Mouse (Mus musculus) forebrain, embryonic 15.5 days (tissue): Measurements from ENCODE around the gene Fry. TPM values are rescaled to one million over a fixed set of nuclear protein-coding genes. Genes with fewer than 3 reads are reported as not detected.

Experiments
- ATAC-seq: fragments of 200-750 bp; cut with Nextera tagmentation; replicated peaks from 2 replicates; pipeline ENCODE4 v1.8.0; 2017; ENCODE audit warnings: mild to moderate bottlenecking, moderate TSS enrichment, moderate library complexity
- H3K27ac ChIP-seq: fragments of 300-500 bp; sonication (generic); replicated peaks from 2 replicates; pipeline ENCODE4 v1.5.1; 2015; ENCODE audit warnings: mild to moderate bottlenecking, inconsistent platforms
- H3K27me3 ChIP-seq: fragments of 300-500 bp; sonication (generic); 2 replicates; pipeline ENCODE4 v1.6.1; 2015; ENCODE audit warnings: inconsistent platforms
- H3K36me3 ChIP-seq: fragments of 300-500 bp; sonication (generic); 2 replicates; pipeline ENCODE4 v1.6.1; 2015; ENCODE audit warnings: mild to moderate bottlenecking, inconsistent platforms
- H3K4me1 ChIP-seq: fragments of 300-500 bp; sonication (generic); 2 replicates; pipeline ENCODE4 v1.6.1; 2015; ENCODE audit warnings: inconsistent platforms
- H3K4me2 ChIP-seq: fragments of 300-500 bp; sonication (generic); replicated peaks from 2 replicates; pipeline ENCODE4 v1.6.1; 2015; ENCODE audit warnings: mild to moderate bottlenecking, inconsistent platforms
- H3K4me3 ChIP-seq: fragments of 300-500 bp; sonication (generic); 2 replicates; pipeline ENCODE4 v1.5.1; 2015; ENCODE audit warnings: mild to moderate bottlenecking, inconsistent platforms
- H3K9ac ChIP-seq: fragments of 300-500 bp; sonication (generic); replicated peaks from 2 replicates; pipeline ENCODE4 v1.6.1; 2015; ENCODE audit warnings: mild to moderate bottlenecking, inconsistent platforms
- H3K9me3 ChIP-seq: fragments of 300-500 bp; sonication (generic); 2 replicates; pipeline ENCODE4 v1.6.1; 2016; ENCODE audit warnings: inconsistent platforms
- WGBS: fragments of 180-500 bp; shearing (Covaris S2); methylation state at CpG from one replicate; pipeline ENCODE4 v1.1.7; 2015; ENCODE audit warnings: mixed read lengths; 5-methylcytosine and 5-hydroxymethylcytosine counted together
- polyA plus RNA-seq: library from polyadenylated mRNA; unstranded; fragments of >200 nt; fragmentation: Nextera tagmentation; extraction: Ambion mirVana; gene quantifications from 2 replicates; pipeline ENCODE4 v1.2.1, GENCODE M21; 2015

Gene Fry
- polyA plus RNA-seq, 1 experiment from 2014 or later: 36.3 TPM

- H3K4me2 ChIP-seq: no peak overlapping the region
- WGBS: 58% methylated on average over 18 of the region's 18 CpGs
These were observed 89.2 kb downstream of the Fry start for GRCm38 (mm10) chr5:150207596-150207995.

GRCm38 (mm10) chr5:150208009-150208408 lies 89.6 kb downstream of the Fry start:
- no peak for ATAC-seq
- Histone ChIP-seq H3K27me3 (no peaks in the 10 kb centered on the region), H3K9ac (no peak overlapping the region), H3K4me3 (no peak overlapping the region), H3K27ac (no peak overlapping the region), H3K4me2 (no peak overlapping the region), H3K4me1 (no peaks in the 10 kb centered on the region), H3K9me3 (no peaks in the 10 kb centered on the region), H3K36me3 (no peaks in the 10 kb centered on the region)
- 60% methylated on average over 7 of the region's 7 CpGs for WGBS

More at GRCm38 (mm10) chr5:150207596-150207995, 89.2 kb downstream of the Fry start:
- Histone ChIP-seq H3K36me3 (no peaks in the 10 kb centered on the region), H3K9ac (no peak overlapping the region), H3K27ac (no peak overlapping the region), H3K9me3 (no peaks in the 10 kb centered on the region), H3K4me1 (no peaks in the 10 kb centered on the region), H3K27me3 (no peaks in the 10 kb centered on the region), H3K4me3 (no peak overlapping the region)
- no peak for ATAC-seq

- no peaks in the 10 kb centered on the region for H3K4me1 ChIP-seq
- no peak for ATAC-seq
- 91% methylated on average over 6 of the region's 6 CpGs for WGBS
These were observed 95.6 kb downstream of the Fry start for GRCm38 (mm10) chr5:150214081-150214480.

GRCm38 (mm10) chr5:150216066-150216465 lies 97.6 kb downstream of the Fry start:
- no peaks in the 10 kb centered on the region for H3K36me3 ChIP-seq
- WGBS: 75% methylated on average over 11 of the region's 11 CpGs
- no peak for ATAC-seq
- no peak overlapping the region for H3K4me2 ChIP-seq
- H3K9me3 ChIP-seq: no peaks in the 10 kb centered on the region
- H3K4me3 ChIP-seq: no peak overlapping the region
- H3K9ac ChIP-seq: no peak overlapping the region
- no peak overlapping the region for H3K27ac ChIP-seq
- no peaks in the 10 kb centered on the region for H3K27me3 ChIP-seq
- H3K4me1 ChIP-seq: no peaks in the 10 kb centered on the region

More at GRCm38 (mm10) chr5:150214081-150214480, 95.6 kb downstream of the Fry start:
- Histone ChIP-seq H3K36me3 (no peaks in the 10 kb centered on the region), H3K9me3 (no peaks in the 10 kb centered on the region), H3K27ac (no peak overlapping the region), H3K27me3 (no peaks in the 10 kb centered on the region), H3K9ac (no peak overlapping the region), H3K4me2 (no peak overlapping the region), H3K4me3 (no peak overlapping the region)

- no peak overlapping the region for H3K4me3 ChIP-seq
- H3K9me3 ChIP-seq: no peaks in the 10 kb centered on the region
- no peak overlapping the region for H3K27ac ChIP-seq
- H3K9ac ChIP-seq: no peak overlapping the region
- H3K4me1 ChIP-seq: no peaks in the 10 kb centered on the region
- WGBS: 84% methylated on average over 8 of the region's 8 CpGs
- H3K36me3 ChIP-seq: no peaks in the 10 kb centered on the region
- no peak overlapping the region for H3K4me2 ChIP-seq
- ATAC-seq: no peak
- H3K27me3 ChIP-seq: no peaks in the 10 kb centered on the region
These were observed 101.0 kb downstream of the Fry start for GRCm38 (mm10) chr5:150219457-150219856.

- WGBS: 38% methylated on average over 7 of the region's 7 CpGs
- Histone ChIP-seq H3K36me3 (no peaks in the 10 kb centered on the region), H3K4me3 (no peak overlapping the region), H3K4me2 (no peak overlapping the region), H3K27me3 (no peaks in the 10 kb centered on the region), H3K4me1 (no peaks in the 10 kb centered on the region), H3K9ac (no peak overlapping the region), H3K27ac (no peak overlapping the region), H3K9me3 (no peaks in the 10 kb centered on the region)
- no peak for ATAC-seq
These were observed 101.9 kb downstream of the Fry start for GRCm38 (mm10) chr5:150220333-150220732.

GRCm38 (mm10) chr5:150221806-150222205 lies 103.4 kb downstream of the Fry start:
- H3K27me3 ChIP-seq: no peaks in the 10 kb centered on the region
- 76% methylated on average over 6 of the region's 6 CpGs for WGBS
- H3K4me2 ChIP-seq: no peak overlapping the region
- no peak for ATAC-seq
- H3K4me3 ChIP-seq: no peak overlapping the region
- H3K9ac ChIP-seq: no peak overlapping the region
- H3K4me1 ChIP-seq: no peaks in the 10 kb centered on the region
- no peak overlapping the region for H3K27ac ChIP-seq
- H3K9me3 ChIP-seq: no peaks in the 10 kb centered on the region
- no peaks in the 10 kb centered on the region for H3K36me3 ChIP-seq

GRCm38 (mm10) chr5:150223546-150224239 lies 105.2 kb downstream of the Fry start:
- Histone ChIP-seq H3K9me3 (no peaks in the 10 kb centered on the region), H3K4me2 (no peak overlapping the region), H3K4me1 (no peaks in the 10 kb centered on the region), H3K9ac (no peak overlapping the region), H3K36me3 (no peaks in the 10 kb centered on the region), H3K27me3 (no peaks in the 10 kb centered on the region), H3K4me3 (no peak overlapping the region), H3K27ac (no peak overlapping the region)
- 89% methylated on average over 10 of the region's 10 CpGs for WGBS
- ATAC-seq: no peak

- WGBS: 56% methylated on average over 5 of the region's 5 CpGs
- Histone ChIP-seq H3K9me3 (no peaks in the 10 kb centered on the region), H3K36me3 (no peaks in the 10 kb centered on the region), H3K27ac (0 out of 2 replicates have a peak overlapping the region, but pooled peaks have one; percentile 19), H3K4me2 (no peak overlapping the region), H3K27me3 (no peaks in the 10 kb centered on the region), H3K4me1 (no peaks in the 10 kb centered on the region), H3K4me3 (no peak overlapping the region), H3K9ac (no peak overlapping the region)
- no peak for ATAC-seq
These were observed 110.6 kb downstream of the Fry start for GRCm38 (mm10) chr5:150229086-150229485.

- no peaks in the 10 kb centered on the region for H3K4me1 ChIP-seq
- H3K27ac ChIP-seq: no peak overlapping the region
- H3K4me3 ChIP-seq: no peak overlapping the region
- no peak overlapping the region for H3K4me2 ChIP-seq
- H3K9ac ChIP-seq: no peak overlapping the region
- 88% methylated on average over 4 of the region's 4 CpGs for WGBS
- H3K9me3 ChIP-seq: no peaks in the 10 kb centered on the region
- H3K36me3 ChIP-seq: no peaks in the 10 kb centered on the region
- no peaks in the 10 kb centered on the region for H3K27me3 ChIP-seq
- no peak for ATAC-seq
These were observed 111.3 kb downstream of the Fry start for GRCm38 (mm10) chr5:150229776-150230175.

- Histone ChIP-seq H3K4me1 (no peaks in the 10 kb centered on the region), H3K9me3 (no peaks in the 10 kb centered on the region), H3K4me2 (no peak overlapping the region), H3K36me3 (no peaks in the 10 kb centered on the region), H3K27ac (no peak overlapping the region), H3K27me3 (no peaks in the 10 kb centered on the region), H3K4me3 (no peak overlapping the region), H3K9ac (no peak overlapping the region)
- peak; percentile 53 for ATAC-seq
- 46% methylated on average over 14 of the region's 21 CpGs for WGBS
These were observed 114.0 kb downstream of the Fry start for GRCm38 (mm10) chr5:150232159-150233150.

- no peaks in the 10 kb centered on the region for H3K9me3 ChIP-seq
- H3K27me3 ChIP-seq: no peaks in the 10 kb centered on the region
- H3K36me3 ChIP-seq: no peaks in the 10 kb centered on the region
- H3K4me3 ChIP-seq: no peak overlapping the region
- peak; percentile 77 for ATAC-seq
- H3K9ac ChIP-seq: no peak overlapping the region
- WGBS: 57% methylated on average over 17 of the region's 17 CpGs
- no peaks in the 10 kb centered on the region for H3K4me1 ChIP-seq
- no peak overlapping the region for H3K4me2 ChIP-seq
- H3K27ac ChIP-seq: no peak overlapping the region
These were observed 114.9 kb downstream of the Fry start for GRCm38 (mm10) chr5:150233154-150233886.
